Mouse (Mus musculus): ENCODE data around the gene Slc38a1. TPM values are rescaled to one million over a fixed set of nuclear protein-coding genes. Genes with fewer than 3 reads are reported as not detected.
"Not testable (repeated sequence)": the region's sequence is repeated elsewhere in the genome, so short reads cannot be mapped to it uniquely, and the experiment has no call there.

The Slc38a1 gene
- polyA plus RNA-seq, 2 experiments from 2014 or later = 65.0 to 80.7 TPM

DNA sequence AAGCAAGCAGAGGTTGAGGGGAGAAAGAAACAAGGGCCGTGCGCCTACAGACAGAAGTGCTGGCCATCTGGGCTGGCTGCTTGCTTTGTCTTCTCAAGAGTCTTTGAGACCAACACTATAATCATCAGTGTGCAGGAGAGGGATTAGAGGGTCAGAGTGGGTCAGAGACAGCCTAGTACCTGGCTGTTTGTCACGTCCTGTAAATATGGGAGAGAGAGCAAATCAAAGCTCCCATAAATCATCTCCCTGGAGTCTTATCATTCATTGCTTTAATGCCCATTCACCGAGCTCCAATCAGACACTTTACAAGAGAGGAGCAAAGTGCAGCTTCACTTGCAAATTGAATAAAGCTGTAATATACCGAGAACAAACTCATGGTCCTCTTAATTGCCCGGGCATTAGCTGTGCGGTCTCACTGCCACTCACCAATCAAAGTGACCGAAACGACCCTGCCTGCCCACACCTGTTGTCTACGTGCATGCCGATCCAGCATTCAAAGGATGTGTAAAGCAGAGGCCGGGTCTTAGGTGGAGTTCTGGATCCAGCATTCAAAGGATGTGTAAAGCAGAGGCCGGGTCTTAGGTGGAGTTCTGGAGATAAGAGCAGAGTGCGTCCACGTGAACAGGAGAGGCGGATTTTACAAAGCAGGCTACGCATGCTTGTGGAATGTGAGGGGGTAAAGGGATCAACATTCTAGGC is 15.0 kb upstream of the Slc38a1 start:
- ATAC-seq = no peak

DNA sequence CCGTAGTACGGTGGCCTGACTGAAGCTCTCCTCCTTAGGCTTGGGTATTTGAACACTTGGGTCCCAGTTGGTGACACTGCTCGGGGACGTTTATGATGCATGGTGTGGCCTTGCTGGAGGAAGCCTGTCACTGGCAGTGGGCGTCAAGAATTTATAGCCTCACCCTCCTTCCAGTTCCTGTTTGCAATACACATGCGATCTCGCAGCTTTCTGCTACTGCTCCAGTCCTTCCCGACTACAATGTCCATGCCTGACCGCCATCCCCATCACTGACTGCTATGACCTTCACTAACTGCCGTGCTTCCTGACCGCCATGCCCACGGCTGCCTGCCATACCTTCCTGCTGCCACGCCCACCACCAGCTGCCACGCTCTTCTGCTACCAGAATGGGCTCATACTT is 12.8 kb upstream of the Slc38a1 start:
- ATAC-seq = peak; percentile 24

DNA sequence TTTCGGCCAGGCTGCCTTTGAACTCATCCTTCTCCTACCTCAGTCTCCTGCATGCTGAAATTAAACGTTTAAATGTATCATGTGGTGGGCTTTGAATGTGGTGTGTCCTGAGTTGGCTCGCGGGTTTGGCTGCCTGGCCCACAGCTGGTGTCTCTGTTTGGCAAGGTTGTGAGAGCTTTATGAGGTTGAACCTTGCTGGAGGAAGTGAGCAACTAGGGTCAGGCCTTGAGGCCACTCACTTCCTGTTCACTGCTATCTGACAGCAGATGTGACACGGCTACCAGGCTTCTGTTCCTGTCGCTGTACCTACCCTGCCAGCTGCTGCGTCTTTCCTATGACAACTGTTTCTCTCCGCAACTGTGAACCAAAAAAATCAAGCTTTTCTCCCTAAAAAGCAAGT is 12.0 kb upstream of the Slc38a1 start:
- ATAC-seq = peak; percentile 99

DNA sequence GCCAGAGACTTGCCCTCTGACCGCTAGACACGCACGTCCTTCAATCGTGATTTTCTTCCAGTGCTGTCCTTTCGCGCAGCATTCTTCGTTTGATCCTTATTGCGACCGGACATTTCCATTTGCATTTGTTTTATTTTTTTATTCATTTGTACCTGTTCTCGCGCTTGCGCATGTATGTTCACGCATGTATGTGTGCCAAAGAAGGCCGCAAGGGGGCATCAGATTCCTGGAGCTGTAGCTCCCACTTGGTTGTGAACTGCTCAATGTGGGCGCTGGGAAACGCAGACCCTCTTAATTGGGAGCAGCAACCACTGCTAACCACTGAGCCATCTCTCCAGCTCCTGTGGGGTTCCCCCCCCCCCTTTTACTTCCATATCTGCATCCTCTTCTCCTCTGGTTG is 10.3 kb upstream of the Slc38a1 start:
- no peak for ATAC-seq

DNA sequence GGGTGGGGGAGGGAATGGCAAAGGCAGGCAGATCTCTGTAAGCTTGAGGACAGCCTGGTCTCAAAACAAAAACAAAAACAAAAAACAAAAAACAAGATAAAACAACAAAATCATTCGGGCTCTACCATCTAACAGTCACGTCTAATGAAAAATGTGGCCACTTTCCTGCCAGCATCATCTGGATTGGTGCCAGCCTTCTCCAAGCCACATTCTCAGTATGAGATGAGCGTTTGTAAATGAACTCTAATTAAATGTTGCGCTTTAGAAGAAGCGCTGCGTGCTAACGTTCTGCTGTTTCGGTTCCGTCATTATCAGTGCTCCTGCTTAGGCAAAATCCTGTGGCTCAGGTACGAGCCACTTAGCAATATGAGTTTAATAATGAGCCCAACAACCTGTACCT is 9.8 kb upstream of the Slc38a1 start:
- ATAC-seq = no peak

DNA sequence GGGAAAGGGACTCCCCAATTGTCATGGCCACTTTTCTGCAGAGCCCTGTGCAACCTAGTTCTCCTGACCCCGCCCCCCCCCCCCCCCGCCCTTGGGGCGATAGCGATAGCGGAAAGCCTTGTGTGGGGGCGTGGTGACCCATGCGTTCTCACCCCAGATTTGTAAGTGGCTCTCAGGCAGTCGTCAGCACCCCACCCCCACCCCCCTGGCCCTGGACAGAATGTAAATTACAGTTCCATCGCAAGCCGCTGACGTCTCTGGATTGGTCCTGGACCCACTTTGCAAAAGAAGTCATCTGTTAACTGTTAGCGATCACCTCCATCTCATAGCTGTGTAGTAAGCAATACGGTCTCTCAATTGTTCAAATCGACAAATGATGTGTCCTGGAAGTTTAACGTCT is 4.7 kb upstream of the Slc38a1 start:
- ATAC-seq = no peak

DNA sequence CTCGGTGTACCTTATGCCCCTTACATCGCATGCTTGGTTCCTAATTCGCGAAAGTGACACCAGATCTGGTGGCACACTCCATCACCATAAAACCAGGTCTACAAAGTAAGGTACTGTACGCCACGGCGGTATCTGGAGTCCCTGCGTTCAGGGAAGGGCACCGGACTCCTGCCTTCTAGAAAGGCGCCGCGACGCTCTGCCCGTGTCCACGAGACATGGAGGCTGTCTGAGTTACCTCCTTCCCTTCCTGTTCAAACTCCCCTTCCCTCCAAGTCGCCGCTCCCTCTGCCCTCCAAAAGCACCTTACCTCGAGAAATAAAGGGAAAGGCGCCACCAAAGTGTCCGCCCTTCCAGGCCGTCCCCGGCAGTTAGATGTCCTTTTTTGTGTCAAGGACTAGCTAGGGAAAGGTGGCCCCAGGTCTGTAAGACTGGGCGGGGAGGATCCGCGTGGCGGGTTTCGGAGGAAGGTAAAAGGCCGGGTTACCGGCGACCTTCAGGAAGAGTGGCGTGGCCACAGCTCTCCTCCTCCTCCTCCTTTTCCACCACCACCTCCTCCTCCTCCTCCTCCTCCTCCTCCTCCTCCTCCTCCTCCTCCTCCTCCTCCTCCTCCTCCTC is 785 bp downstream of the Slc38a1 start:
- ATAC-seq = no peak

DNA sequence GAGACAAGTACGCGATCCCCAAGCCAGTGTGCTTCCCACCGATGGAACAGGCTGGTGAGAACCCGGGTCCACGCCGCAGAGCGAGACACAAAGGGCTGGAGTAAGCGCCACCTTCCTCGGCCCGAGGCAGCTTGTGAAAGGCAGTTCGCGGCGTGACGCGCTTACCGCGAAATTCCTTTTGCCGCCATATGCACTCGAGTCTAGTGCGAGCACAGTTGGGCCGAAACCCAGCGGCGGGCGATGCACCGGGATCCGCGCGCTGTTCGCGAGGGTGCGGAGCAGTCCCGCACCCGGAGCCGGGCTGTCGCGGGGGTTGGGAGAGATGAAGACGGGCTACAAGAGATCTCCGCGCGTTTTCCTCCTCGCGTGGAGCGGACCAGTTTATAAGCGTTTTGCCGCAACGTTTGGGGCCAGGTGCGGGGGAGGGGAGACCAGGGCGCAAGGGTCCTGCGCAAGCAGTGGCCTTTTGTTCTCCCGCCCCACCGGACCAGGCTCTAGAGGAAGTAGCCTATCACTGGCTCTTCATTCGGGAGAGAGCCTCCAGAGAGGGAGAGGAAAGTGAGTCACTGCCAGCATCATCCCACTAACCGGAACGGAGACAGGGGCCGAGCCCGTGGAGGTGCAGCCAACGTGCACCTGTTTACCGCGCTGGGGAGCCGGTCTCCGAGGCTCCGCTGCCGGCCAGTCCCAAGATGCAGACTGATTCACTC is 1.4 kb downstream of the Slc38a1 start:
- peak; percentile 3 for ATAC-seq

DNA sequence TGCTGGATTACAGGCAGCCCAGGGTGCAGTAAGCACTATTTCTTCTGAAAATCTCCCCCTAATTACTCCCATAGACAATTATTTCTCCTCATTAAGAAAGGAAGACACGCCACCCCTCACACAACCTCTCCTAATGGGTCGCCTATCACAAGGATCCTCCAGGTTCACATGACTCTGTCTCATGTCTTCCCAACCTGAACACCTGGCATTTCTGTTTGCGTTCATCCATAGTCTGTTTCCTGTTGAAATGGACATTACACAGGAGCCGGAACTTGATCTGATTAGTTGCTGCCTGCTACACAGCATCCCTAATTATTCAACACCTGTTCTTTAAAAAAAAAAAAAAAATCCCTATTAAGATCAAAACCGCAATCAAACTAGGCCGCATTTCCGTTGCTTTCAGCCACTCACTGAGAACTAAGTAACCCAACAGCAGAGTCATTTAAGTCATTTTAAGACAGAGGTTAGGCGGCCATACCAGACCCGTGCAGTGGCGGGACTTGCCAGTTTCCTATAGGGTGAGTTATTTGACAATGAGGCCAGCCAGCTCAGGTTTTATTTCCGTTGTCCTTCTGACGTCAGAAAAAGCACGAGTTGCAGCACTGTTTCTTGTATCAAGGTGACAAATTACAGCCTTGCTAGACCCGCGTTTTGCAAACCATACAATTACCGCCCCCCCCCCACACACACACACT is 2.3 kb downstream of the Slc38a1 start:
- peak; percentile 66 for ATAC-seq

DNA sequence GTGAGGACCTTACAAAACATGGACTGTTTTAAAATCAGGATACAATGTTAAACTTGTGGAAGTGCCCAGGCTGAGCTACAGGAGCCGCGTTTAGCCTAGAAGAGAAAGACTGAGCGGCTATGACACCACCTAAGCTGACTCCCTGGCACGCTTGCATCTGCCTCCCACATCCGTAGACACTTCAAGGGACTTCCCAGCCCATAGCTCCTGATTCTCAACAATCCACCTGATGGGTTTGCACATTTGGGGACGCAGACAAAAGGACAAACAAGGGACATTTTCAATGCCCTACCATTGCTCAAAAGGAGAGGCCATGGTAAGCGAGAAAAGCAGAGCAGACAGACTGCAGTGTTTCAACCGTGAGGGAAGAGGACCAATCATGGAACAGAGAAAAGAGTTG is 3.1 kb downstream of the Slc38a1 start:
- no peak for ATAC-seq

DNA sequence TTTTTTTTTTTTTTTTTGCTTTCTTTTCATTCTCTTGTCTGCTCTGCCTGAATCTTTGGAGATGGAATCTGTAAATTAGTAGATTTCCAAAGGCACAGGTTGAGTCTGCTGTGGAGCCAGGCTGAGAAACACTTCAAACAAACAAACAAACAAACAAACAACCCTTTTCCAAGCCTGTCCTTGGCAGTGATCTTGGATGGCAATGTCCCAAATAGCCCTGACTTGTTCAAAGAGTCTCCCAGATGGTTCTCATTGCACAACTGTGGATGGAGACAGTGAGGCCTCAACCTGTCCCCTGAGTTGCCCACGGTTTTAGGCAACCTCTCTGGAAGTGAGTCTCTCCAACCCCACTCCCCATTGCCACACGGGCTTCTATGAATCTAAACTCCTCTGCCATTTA is 4.1 kb downstream of the Slc38a1 start:
- ATAC-seq = no peak

DNA sequence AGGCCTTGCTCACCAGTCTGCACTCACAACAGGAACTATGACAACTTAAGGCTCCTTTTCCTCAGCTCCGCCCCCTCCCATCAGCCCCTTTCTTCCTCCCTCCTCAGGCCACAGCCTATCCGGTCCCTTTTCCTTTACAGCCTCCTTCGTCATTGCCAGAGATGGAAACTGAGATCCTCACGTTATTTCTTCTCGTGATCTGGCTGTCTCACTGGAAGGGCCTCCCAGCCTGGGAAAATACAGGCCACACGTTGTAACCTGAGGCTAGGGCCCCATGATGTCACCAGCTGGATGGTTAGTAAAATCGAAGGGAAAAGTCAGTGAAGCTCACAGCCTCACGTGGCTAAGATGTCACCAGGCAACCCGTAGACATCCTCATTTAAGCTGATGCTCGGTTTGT is 4.5 kb downstream of the Slc38a1 start:
- ATAC-seq = peak; percentile 48

DNA sequence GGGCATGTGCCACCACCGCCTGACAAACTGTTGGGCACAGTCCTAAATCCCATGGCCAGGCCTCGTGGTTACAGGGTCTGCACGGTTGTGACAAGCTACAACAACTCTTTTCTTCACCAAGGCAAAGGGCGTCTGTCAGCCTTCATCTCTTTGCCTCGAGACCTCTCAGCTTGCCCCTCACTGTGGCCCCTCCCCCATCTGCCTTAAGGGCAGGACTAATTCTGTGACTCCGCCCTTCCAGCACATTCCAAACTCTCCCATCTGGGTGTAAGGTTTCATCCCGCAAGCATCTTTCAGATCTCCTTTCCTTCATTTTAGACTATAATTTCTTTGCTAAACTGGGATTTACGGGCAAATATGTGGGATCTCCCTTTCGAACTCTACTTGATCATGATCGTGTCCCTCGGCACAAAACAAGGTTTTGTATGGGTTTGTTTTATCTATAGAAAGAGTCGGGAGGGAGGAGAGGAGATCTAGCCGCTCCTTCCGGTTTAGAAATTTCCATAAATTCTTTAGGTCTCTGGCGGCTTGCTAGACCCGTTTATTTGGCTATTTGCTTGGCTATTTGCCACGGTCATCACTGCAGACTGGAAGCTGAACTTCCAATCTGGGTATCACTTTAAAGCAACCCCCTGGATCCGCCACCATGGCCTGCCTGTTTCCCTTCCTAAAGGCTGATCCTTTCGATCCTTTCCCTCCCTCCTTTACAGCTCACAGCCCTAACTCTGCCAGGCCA is 7.9 kb downstream of the Slc38a1 start:
- no peak for ATAC-seq

DNA sequence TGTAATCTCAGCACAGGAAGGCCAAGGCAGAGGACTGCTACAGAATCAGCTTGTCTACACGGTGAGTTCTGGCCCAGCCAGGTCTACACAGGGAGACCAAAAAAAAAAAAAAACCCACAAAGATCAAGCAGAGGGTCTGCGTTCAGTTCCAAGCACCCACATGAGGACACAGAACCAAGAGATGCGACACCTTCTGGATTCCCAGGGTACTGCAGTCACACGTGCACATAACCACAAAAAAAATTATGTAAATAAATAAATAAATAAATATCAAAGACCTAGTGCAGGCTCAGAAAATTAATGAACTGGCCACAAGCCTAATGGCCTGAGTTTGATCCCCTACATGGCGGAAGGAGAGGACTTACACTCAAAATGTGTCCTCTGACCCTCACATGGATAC is 10.5 kb downstream of the Slc38a1 start:
- ATAC-seq = no peak

DNA sequence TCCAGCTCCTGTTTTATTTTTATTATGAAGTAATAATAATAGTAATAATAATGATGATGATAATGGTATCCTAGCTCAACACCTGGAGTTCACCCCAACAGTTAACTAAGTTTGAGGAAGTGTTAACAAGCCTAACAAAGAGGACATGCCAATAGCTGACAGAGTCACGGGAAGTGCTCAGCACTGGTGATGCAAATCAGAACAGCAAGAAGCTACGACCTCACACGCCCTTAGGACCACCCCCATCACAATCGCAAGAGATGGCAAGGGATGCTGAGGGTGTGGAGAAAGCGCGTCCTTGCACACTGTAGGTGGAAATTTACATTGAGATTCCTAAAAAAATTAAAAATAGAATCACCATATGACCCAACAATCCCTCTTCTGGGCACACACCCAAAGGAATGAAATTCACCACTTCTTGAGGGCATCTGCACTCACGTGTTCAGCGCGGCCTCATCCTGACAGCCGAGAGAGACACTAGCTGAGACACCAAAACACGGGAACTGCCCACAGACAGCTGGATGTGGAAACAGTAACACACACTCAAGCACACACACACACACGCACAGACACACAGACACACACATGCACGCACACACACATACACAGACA is 11.5 kb downstream of the Slc38a1 start:
- ATAC-seq = no peak

DNA sequence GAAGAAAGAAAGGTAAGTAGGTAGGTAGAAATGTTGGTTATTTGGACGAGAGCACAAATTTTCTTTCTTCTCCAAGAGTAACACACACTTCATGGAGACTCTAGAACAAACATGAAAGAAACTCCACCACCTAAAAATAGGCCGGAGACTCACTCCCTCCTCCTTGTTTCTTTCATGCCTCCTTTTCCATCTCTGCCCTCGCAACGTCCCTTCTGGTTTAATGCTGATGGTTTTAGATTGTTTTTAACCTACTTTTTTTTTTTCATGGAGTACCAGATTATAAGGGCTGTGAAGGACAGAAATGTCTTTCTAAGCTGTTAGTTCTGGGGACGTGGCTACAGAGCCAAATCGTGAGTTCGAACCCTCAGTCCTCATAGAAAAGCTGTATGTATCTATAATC is 14.5 kb downstream of the Slc38a1 start:
- no peak for ATAC-seq

DNA sequence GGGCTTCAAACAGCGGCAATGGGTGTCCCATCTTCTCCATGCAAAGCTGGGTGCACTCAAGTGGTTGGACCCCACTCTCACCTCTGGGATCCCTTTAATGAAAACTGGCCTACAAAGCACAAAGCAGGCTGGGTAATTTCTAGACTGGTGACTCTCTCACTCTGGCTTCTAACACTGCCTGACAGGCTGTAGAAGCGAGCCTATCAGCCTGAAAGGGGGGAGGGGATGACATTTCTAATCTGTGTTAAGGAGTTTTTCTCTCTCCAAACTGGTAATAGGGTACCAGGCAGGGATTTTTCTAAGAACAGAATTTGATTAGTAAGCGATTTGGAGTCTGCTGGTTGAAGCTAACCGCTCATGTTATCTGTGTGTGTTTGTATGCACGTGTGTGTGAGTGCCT is 15.8 kb downstream of the Slc38a1 start:
- peak; percentile 29 for ATAC-seq

DNA sequence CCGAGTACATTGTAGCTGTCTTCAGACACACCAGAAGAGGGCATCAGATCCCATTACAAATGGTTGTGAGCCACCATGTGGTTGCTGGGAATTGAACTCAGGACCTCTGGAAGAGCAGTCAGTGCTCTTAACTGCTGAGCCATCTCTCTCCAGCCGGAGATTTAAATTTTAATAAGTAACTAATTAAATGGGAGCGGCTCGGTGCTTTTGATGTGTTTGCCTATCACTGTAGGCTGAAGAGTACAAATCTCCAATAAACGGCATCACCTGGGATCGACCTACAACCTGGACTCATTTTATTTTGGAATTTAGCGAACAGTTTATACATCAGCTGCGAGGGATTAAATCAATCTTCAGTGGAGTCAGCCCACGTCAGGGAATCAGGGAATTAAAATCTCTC is 17.7 kb downstream of the Slc38a1 start:
- not testable (repeated sequence) for ATAC-seq

DNA sequence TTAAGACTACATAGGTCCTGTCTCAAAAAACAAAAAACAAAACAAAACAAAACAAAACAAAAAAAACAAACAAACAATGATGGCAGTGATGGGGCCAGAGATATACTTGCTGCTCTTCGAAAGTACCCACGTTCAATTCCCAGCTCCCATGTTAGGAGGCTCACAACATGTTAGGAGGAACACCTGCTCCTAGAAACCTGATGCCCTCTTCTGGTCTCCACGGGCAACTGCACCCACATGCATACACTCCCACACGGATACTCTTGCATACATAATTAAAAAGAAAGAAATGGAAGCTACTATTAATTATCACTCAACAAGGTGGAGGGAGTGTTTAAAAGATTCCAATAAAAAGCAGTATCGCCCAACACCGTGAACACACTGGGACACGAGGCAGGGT is 20.3 kb downstream of the Slc38a1 start:
- no peak for ATAC-seq

DNA sequence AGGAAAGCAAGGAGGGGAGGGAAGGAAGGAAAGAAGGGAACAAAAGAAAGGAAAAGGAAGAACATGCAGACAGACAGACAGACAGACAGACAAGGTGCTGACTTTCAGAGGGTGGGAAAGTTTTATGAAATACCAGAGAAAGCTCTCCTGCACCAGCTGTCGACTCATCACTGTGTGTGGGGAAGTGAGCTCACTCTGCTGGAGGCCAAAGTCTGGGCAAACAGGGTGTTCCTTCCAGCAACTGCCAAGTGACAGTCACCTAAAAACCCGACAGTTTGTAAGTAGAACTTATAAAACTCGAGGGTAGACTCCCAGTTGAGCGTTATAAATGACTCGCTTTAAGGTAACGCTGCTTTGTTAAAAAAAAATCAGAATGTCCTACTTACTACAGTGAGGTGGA is 21.0 kb downstream of the Slc38a1 start:
- ATAC-seq = no peak

DNA sequence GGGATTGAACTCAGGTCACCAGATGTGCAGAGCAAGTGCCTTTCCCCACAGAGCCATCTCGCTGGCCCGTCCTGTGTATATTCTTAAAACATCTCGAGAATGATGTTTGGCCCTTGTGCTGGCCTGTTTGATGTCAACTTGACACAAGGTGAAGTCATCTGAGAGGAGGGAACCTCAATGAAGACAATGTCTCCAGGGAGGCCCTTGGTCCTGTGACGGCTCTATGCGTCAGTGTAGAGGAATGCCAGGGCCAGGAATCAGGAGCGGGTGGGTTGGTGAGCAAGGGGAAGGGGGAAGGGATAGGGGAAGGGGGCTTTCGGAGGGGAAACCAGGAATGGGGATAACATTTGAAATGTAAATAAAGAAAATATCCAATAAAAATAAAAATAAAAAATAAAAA is 25.2 kb downstream of the Slc38a1 start:
- ATAC-seq = no peak

DNA sequence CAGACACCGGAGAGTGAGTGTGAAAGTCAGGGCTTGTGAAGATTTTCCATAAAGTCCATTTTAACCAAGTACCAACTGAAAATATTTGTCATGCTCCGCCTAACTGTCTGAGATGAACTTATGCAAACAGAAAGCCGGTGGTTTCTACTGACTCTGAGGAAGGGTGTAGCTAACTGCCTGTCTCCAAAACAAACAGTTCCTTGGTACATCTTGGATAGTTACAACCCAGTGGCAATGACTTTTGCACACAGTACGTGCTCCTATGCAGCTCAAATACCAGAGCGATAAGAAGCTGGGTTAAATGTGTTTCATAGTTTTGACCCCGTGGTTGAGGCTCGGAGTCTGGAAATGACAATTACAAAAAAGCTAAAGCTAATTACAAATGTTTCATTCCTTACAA is 34.0 kb downstream of the Slc38a1 start:
- no peak for ATAC-seq
